In the genomic region with DNA sequence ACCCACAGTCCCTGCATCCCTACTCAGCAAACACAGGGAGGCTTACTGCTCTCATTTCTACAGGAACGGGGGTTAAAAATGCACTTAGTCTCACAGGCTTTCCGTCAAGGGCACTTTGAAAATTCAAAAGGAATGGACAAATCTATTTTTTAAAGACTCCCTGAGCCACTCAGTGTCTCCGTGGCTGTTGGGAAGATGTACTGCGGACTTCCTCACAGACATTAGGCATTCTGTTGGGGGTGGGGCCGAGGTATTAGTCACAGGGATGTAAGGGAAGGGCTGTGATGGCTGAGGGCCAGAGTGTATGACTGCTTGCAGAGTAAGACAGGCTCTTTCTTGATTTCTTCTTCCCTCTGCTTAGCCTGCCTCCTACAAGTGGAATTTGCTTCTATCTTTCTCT, we compare ENCODE assay signal across 8 mouse cellular contexts.
DNase-seq lines count a peak whose midpoint lies in the region; ATAC-seq and TF ChIP-seq lines count a peak whose summit lies in the region.

No protein-coding gene starts in this region.

- TF ChIP-seq CTCF in intestine, postnatal 0 days (IDR thresholded peaks at IDR 0.05; ENCODE audit: low read depth) = no peak
- TF ChIP-seq CTCF in brain, embryonic 14.5 days (IDR thresholded peaks at IDR 0.05; ENCODE audit: borderline replicate concordance, extremely low read depth, insufficient read depth, insufficient read length) = no peak

- H3K36me3 ChIP-seq in intestine, embryonic 14.5 days (ENCODE audit: control insufficient read depth, insufficient read depth, low read length) = no peaks in the 10 kb centered on the region
- no peaks in the 10 kb centered on the region for H3K36me3 ChIP-seq in intestine, postnatal 0 days (ENCODE audit: control insufficient read depth, insufficient read depth)

- H3K27me3 ChIP-seq in intestine, embryonic 14.5 days (replicated peaks; ENCODE audit: control insufficient read depth, insufficient read depth, low read length) = no peaks in the 10 kb centered on the region
- no peaks in the 10 kb centered on the region for H3K27me3 ChIP-seq in intestine, postnatal 0 days (replicated peaks; ENCODE audit: control insufficient read depth, insufficient read depth, low read length)

- H3K4me1 ChIP-seq in intestine, embryonic 14.5 days (replicated peaks; ENCODE audit: control insufficient read depth, insufficient read depth, low read length) = 0 out of 2 replicates have a peak, but pooled peaks cover 5% of the 10 kb centered on the region
- peaks cover under 1% of the 10 kb centered on the region; the same call in 1 of the 2 replicates for H3K4me1 ChIP-seq in intestine, postnatal 0 days (replicated peaks; ENCODE audit: control insufficient read depth, insufficient read depth, low read length)

- H3K4me2 ChIP-seq in intestine, embryonic 14.5 days (ENCODE audit: low read length) = 0 out of 2 replicates have a peak overlapping the region, but pooled peaks have one; percentile 9
- H3K4me2 ChIP-seq in intestine, postnatal 0 days (replicated peaks; ENCODE audit: low read depth) = no peak overlapping the region

- peak; percentile 61 for DNase-seq in intestine, embryonic 14.5 days (ENCODE audit: low spot score)
- peak; percentile 97 for DNase-seq in NIH3T3 (ENCODE audit: low read depth)
- DNase-seq in brain, embryonic 14.5 days (ENCODE audit: low read depth) = peak; percentile 68
- no peak for DNase-seq in spleen, adult 18-20 months
- no peak for DNase-seq in natural killer cell, adult 2 months (ENCODE audit: low spot score in 2 of 2)
- no peak for DNase-seq in lung, postnatal 25 days (ENCODE audit: low spot score)

- 15% methylated on average over 5 of the region's 5 CpGs for WGBS in intestine, embryonic 14.5 days
- WGBS in intestine, postnatal 0 days = 21% methylated on average over 5 of the region's 5 CpGs

- H3K9ac ChIP-seq in intestine, embryonic 14.5 days (ENCODE audit: low read length) = no peak overlapping the region
- no peak overlapping the region for H3K9ac ChIP-seq in intestine, postnatal 0 days (ENCODE audit: low read depth, low read length)

- no peaks in the 10 kb centered on the region for H3K9me3 ChIP-seq in intestine, embryonic 14.5 days (ENCODE audit: control insufficient read depth, low read length)
- H3K9me3 ChIP-seq in intestine, postnatal 0 days (ENCODE audit: control insufficient read depth) = no peaks in the 10 kb centered on the region

- TF ChIP-seq POLR2A in brain, embryonic 14.5 days (IDR thresholded peaks at IDR 0.05; ENCODE audit: borderline replicate concordance, extremely low read depth, insufficient read depth, insufficient read length, poor library complexity, severe bottlenecking) = no peak

- H3K27ac ChIP-seq in intestine, embryonic 14.5 days (ENCODE audit: low read depth) = no peak overlapping the region
- H3K27ac ChIP-seq in intestine, postnatal 0 days (ENCODE audit: low read depth, low read length) = no peak overlapping the region

- H3K4me3 ChIP-seq in intestine, embryonic 14.5 days (ENCODE audit: low read depth, low read length) = no peak overlapping the region
- no peak overlapping the region for H3K4me3 ChIP-seq in intestine, postnatal 0 days (ENCODE audit: low read depth, low read length)

- ATAC-seq in intestine, embryonic 14.5 days (replicated peaks; ENCODE audit: low FRiP score, low TSS enrichment, low read depth) = 0 out of 2 replicates have a peak, but pooled peaks have one; percentile 47
- no peak for ATAC-seq in intestine, postnatal 0 days
- 0 out of 2 replicates have a peak, but pooled peaks have one; percentile 22 for ATAC-seq in megakaryocyte progenitor cell, adult 5-6 weeks (replicated peaks; ENCODE audit: poor library complexity)

Comparison
In these comparisons a context has a peak if more than half of its experiments do, and no peak if none do; other contexts are left out.
1. DNase-seq: peak in intestine, embryonic 14.5 days (single experiment), NIH3T3 (single experiment) and brain, embryonic 14.5 days (single experiment); none in spleen, adult 18-20 months (0 of 2), natural killer cell, adult 2 months (0 of 2) and lung, postnatal 25 days (single experiment).